Mouse (Mus musculus) right cerebral cortex, adult 2 months (tissue): Measurements from ENCODE around the gene Gm3238.
"Not testable (repeated sequence)": the region's sequence is repeated elsewhere in the genome, so short reads cannot be mapped to it uniquely, and the experiment has no call there.

Source experiments
- DNase-seq, 2 experiments: peaks; one replicate each; pipeline ENCODE4 v3.0.0; 2021 to 2022; ENCODE audit warnings: low spot score in 2 of 2

Gm3238 gene

GRCm38 (mm10) chr10:77750686-77751085 is 20.4 kb downstream of the Gm3238 start:
- DNase-seq: not testable (repeated sequence)

- DNase-seq: not testable (repeated sequence)
Measured at GRCm38 (mm10) chr10:77741924-77742688, 29.0 kb downstream of the Gm3238 start, which contains the start of gene Gm18596. TSS of gene Gm18596 (minus strand) at chr10:77742638.

DNA sequence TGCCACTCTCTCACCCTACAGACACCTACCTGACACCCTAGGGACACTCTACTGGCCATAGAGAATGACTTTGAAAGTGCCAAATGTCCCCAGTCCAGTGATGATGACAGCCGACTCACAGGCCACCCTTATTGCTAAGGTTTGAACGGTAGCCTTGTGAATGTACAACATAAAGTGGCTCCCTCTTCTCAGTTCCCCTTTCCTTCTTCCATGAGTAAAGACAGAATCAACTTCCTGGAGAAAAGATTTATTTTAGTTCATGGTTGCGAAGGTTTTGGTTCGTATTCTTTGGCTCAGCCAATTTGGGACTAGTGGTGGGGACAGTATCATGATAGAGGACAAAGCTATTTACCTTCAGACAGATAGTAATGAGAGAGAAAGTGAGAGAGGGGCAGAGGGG is 32.2 kb downstream of the Gm3238 start:
- no peak for DNase-seq

GRCm38 (mm10) chr10:77735928-77736327 is 35.2 kb downstream of the Gm3238 start:
- no peak for DNase-seq

GRCm38 (mm10) chr10:77729241-77729640 is 41.9 kb downstream of the Gm3238 start:
- DNase-seq: no peak

DNA sequence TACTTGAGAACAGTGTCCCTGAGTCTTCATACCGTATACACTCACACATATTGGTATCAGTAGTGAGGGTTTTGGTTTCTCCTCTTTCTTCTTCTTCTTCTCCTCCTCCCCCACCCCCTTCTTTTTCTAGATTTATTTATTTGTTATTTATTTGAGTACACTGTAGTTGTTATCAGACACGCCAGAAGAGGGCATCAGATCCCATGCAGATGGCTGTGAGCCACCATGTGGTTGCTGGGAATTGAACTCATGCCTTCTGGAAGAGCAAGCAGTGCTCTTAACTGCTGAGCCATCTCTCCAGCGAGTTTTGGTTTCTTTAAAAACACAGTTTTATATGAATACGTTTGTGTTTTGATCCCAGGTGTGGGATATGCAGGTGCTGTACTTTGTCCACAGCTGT is 42.8 kb downstream of the Gm3238 start:
- no peak for DNase-seq

DNA sequence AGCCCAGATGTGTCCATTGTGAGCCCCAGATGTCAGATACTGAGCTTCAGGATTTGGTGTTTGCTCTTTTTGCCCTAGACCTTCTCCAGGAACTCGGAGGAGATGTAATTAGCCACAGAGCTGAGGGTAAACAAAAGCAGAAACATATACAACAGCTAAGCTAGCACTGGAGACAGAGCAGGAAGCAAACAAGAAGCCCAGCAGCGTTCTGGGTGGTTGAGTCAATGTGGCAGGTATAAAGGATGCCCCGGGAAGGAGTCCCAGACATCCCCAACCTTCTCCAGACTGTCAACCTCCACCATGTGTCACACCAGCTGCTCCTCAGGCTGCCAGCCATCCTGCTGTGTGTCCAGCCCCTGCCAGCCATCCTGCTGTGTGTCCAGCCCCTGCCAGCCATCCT is 44.9 kb downstream of the Gm3238 start, which contains the start of gene Gm10100:
TSS of gene Gm10100 (plus strand) at position 301 of the 400 bp plus-strand sequence.
- DNase-seq: no peak

- DNase-seq: no peak
Measured at GRCm38 (mm10) chr10:77724855-77725254, 46.3 kb downstream of the Gm3238 start.
